Mouse (Mus musculus) limb, embryonic 11.5 days (tissue): ENCODE results near the gene Gad1. TPM values are rescaled to one million over a fixed set of nuclear protein-coding genes. Genes with fewer than 3 reads are reported as not detected.

Experiments used
- ATAC-seq: fragments of 200-750 bp; cut with Nextera tagmentation; 2 replicates; pipeline ENCODE4 v1.8.0; 2017; ENCODE audit warnings: low read depth; ENCODE audit not compliant: insufficient number of reproducible peaks, low FRiP score, low TSS enrichment
- DNase-seq: peaks from one replicate; pipeline ENCODE4 v3.0.0-alpha.2; 2015; ENCODE audit warnings: low spot score
- H3K27ac ChIP-seq: fragments of 300-500 bp; sonication (generic); replicated peaks from 2 replicates; pipeline ENCODE4 v1.5.1; 2014; ENCODE audit warnings: low read depth, mild to moderate bottlenecking, low read length
- H3K27me3 ChIP-seq: fragments of 300-500 bp; sonication (generic); 2 replicates; pipeline ENCODE4 v1.6.1; 2014; ENCODE audit warnings: mild to moderate bottlenecking, low read length, mixed read lengths; ENCODE audit not compliant: control insufficient read depth, insufficient read depth
- H3K36me3 ChIP-seq: fragments of 300-500 bp; sonication (generic); 2 replicates; pipeline ENCODE4 v1.6.1; 2014; ENCODE audit warnings: mild to moderate bottlenecking, low read length, moderate library complexity, mixed read lengths; ENCODE audit not compliant: control insufficient read depth, insufficient read depth
- H3K4me1 ChIP-seq: fragments of 300-500 bp; sonication (generic); 2 replicates; pipeline ENCODE4 v1.6.1; 2014; ENCODE audit warnings: low read length, mixed read lengths; ENCODE audit not compliant: control insufficient read depth, insufficient read depth
- H3K4me2 ChIP-seq: fragments of 300-500 bp; sonication (generic); 2 replicates; pipeline ENCODE4 v1.6.1; 2014; ENCODE audit warnings: low read depth, mild to moderate bottlenecking, moderate library complexity; ENCODE audit not compliant: severe bottlenecking
- H3K4me3 ChIP-seq: fragments of 300-500 bp; sonication (generic); 2 replicates; pipeline ENCODE4 v1.5.1; 2014; ENCODE audit warnings: low read depth, low read length
- H3K9ac ChIP-seq: fragments of 300-500 bp; sonication (generic); 2 replicates; pipeline ENCODE4 v1.6.1; 2014; ENCODE audit warnings: mild to moderate bottlenecking, low read length
- H3K9me3 ChIP-seq: fragments of 300-500 bp; sonication (generic); 2 replicates; pipeline ENCODE4 v1.6.1; 2016; ENCODE audit warnings: low read length; ENCODE audit not compliant: control insufficient read depth
- WGBS: fragments of 180-500 bp; shearing (Covaris S2); extraction: QIAGEN DNeasy Blood & Tissue Kit; methylation state at CpG from one replicate; pipeline ENCODE4 v1.1.7; 2014; 5-methylcytosine and 5-hydroxymethylcytosine counted together
- polyA plus RNA-seq: library from polyadenylated mRNA; unstranded; fragments of >200 nt; fragmentation: Nextera tagmentation; extraction: Ambion mirVana; gene quantifications from 2 replicates; pipeline ENCODE4 v1.2.1, GENCODE M21; 2014

Gad1 gene
- polyA plus RNA-seq, 1 experiment from 2014 or later: 0.75 TPM

DNA sequence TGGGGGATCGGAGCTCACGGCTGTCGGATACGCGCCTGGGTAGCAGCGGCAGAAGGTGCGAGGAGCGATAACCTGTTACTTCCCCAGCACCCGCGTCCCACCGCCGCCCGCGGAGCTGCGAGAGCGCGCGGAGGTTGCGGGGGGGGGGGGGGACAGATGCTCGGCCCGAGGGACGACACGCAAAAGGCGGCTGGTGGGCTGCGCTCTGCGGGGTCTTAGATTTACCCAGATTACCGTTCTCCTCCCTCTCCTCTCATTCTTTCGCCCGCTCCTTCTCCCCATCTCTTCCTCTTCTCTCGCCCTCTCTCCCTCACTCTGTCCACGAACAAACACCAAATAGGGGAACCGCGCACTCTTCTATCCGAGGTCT lies 9.7 kb downstream of the Gad1 start:
- Histone ChIP-seq H3K27me3 (peaks cover 90% of the 10 kb centered on the region), H3K4me2 (peak overlapping the region; percentile 34), H3K36me3 (no peaks in the 10 kb centered on the region), H3K4me3 (no peak overlapping the region; the same call in 1 of the 2 replicates), H3K27ac (no peak overlapping the region), H3K9ac (no peak overlapping the region), H3K9me3 (no peaks in the 10 kb centered on the region), H3K4me1 (peaks cover 20% of the 10 kb centered on the region)
- no peak for DNase-seq
- 0% methylated on average over 26 of the region's 34 CpGs for WGBS
- no peak for ATAC-seq

GRCm38 (mm10) chr2:70562981-70563671 lies 10.3 kb downstream of the Gad1 start:
- DNase-seq: peak; percentile 56
- Histone ChIP-seq H3K9ac (no peak overlapping the region), H3K27me3 (peaks cover 95% of the 10 kb centered on the region), H3K4me3 (peak overlapping the region; percentile 8; the same call in 1 of the 2 replicates), H3K4me2 (peak overlapping the region; percentile 24), H3K9me3 (no peaks in the 10 kb centered on the region), H3K36me3 (no peaks in the 10 kb centered on the region), H3K4me1 (peaks cover 25% of the 10 kb centered on the region), H3K27ac (no peak overlapping the region)
- WGBS: under 1% methylated on average over 39 of the region's 40 CpGs
- ATAC-seq: no peak

- Histone ChIP-seq H3K9me3 (no peaks in the 10 kb centered on the region), H3K4me1 (peaks cover 26% of the 10 kb centered on the region), H3K27ac (no peak overlapping the region), H3K9ac (no peak overlapping the region), H3K36me3 (no peaks in the 10 kb centered on the region), H3K27me3 (peaks cover 98% of the 10 kb centered on the region), H3K4me2 (peak overlapping the region; percentile 24; the same call in 1 of the 2 replicates), H3K4me3 (peak overlapping the region; percentile 8; the same call in 1 of the 2 replicates)
- DNase-seq (peak; percentile 49), ATAC-seq (no peak)
- WGBS: 1% methylated on average over 38 of the region's 38 CpGs
Observed at GRCm38 (mm10) chr2:70563721-70564645, 11.1 kb downstream of the Gad1 start.

- H3K4me1 ChIP-seq: peaks cover 26% of the 10 kb centered on the region
- WGBS: 2% methylated on average over 15 of the region's 15 CpGs
- ATAC-seq: no peak
- no peak overlapping the region for H3K4me2 ChIP-seq
- H3K9ac ChIP-seq: no peak overlapping the region
- H3K9me3 ChIP-seq: no peaks in the 10 kb centered on the region
- peaks cover 98% of the 10 kb centered on the region for H3K27me3 ChIP-seq
- H3K36me3 ChIP-seq: no peaks in the 10 kb centered on the region
- no peak overlapping the region for H3K4me3 ChIP-seq
- H3K27ac ChIP-seq: no peak overlapping the region
- peak; percentile 38 for DNase-seq
Observed at GRCm38 (mm10) chr2:70564646-70565315, 11.9 kb downstream of the Gad1 start.

- H3K4me1 ChIP-seq: peaks cover 26% of the 10 kb centered on the region
- DNase-seq (peak; percentile 31), ATAC-seq (no peak)
- H3K36me3 ChIP-seq: no peaks in the 10 kb centered on the region
- peaks cover 93% of the 10 kb centered on the region for H3K27me3 ChIP-seq
- H3K4me3 ChIP-seq: no peak overlapping the region
- no peaks in the 10 kb centered on the region for H3K9me3 ChIP-seq
- no peak overlapping the region for H3K27ac ChIP-seq
- H3K4me2 ChIP-seq: 0 out of 2 replicates have a peak overlapping the region, but pooled peaks have one; percentile 20
- no peak overlapping the region for H3K9ac ChIP-seq
- WGBS: 3% methylated on average over 29 of the region's 30 CpGs
Observed at GRCm38 (mm10) chr2:70565651-70566602, 13.1 kb downstream of the Gad1 start.

GRCm38 (mm10) chr2:70566603-70566981 lies 13.7 kb downstream of the Gad1 start:
- Histone ChIP-seq H3K36me3 (no peaks in the 10 kb centered on the region), H3K9me3 (no peaks in the 10 kb centered on the region), H3K4me1 (peaks cover 26% of the 10 kb centered on the region), H3K27ac (no peak overlapping the region), H3K4me2 (peak overlapping the region; percentile 10; the same call in 1 of the 2 replicates), H3K27me3 (peaks cover 90% of the 10 kb centered on the region), H3K4me3 (no peak overlapping the region), H3K9ac (no peak overlapping the region)
- ATAC-seq (no peak), DNase-seq (peak; percentile 49)
- WGBS: 1% methylated on average over 18 of the region's 18 CpGs

- no peak overlapping the region for H3K9ac ChIP-seq
- H3K4me3 ChIP-seq: no peak overlapping the region
- peaks cover 87% of the 10 kb centered on the region for H3K27me3 ChIP-seq
- peak overlapping the region; percentile 10; the same call in 1 of the 2 replicates for H3K4me2 ChIP-seq
- no peaks in the 10 kb centered on the region for H3K36me3 ChIP-seq
- DNase-seq (peak; percentile 79), ATAC-seq (peak; percentile 22; the same call in 1 of the 2 replicates)
- H3K9me3 ChIP-seq: no peaks in the 10 kb centered on the region
- H3K27ac ChIP-seq: no peak overlapping the region
- WGBS: 4% methylated on average over 23 of the region's 23 CpGs
- H3K4me1 ChIP-seq: peaks cover 26% of the 10 kb centered on the region
Observed at GRCm38 (mm10) chr2:70567071-70567681, 14.3 kb downstream of the Gad1 start.
